Mouse (Mus musculus) naive thymus-derived CD4-positive, alpha-beta T cell, adult 2 months (primary cell): Measurements from ENCODE around the gene Ttll1.
"Not testable (repeated sequence)": the region's sequence is repeated elsewhere in the genome, so short reads cannot be mapped to it uniquely, and the experiment has no call there.

Experiments used
- DNase-seq: peaks from one replicate; pipeline ENCODE4 v3.0.0-alpha.2; 2011; ENCODE audit warnings: low read depth

Gene Ttll1

GRCm38 (mm10) chr15:83523638-83524332 lies 13.1 kb upstream of the Ttll1 start:
- DNase-seq = no peak

GRCm38 (mm10) chr15:83523196-83523595 lies 12.5 kb upstream of the Ttll1 start:
- DNase-seq = no peak

- DNase-seq = no peak
These were observed 10.2 kb upstream of the Ttll1 start for GRCm38 (mm10) chr15:83520861-83521382.

GRCm38 (mm10) chr15:83518215-83519048 lies 7.7 kb upstream of the Ttll1 start:
- DNase-seq = peak; percentile 83

GRCm38 (mm10) chr15:83515018-83515417 lies 4.3 kb upstream of the Ttll1 start:
- DNase-seq = no peak

- no peak for DNase-seq
These were observed 2.0 kb upstream of the Ttll1 start for GRCm38 (mm10) chr15:83512489-83513281.

GRCm38 (mm10) chr15:83509950-83510804 lies 516 bp downstream of the Ttll1 start:
- peak; percentile 28 for DNase-seq

GRCm38 (mm10) chr15:83501483-83501882 lies 9.2 kb downstream of the Ttll1 start:
- DNase-seq = not testable (repeated sequence)

- DNase-seq = peak; percentile 74
These were observed 10.3 kb downstream of the Ttll1 start for GRCm38 (mm10) chr15:83500352-83500751.

- DNase-seq = no peak
These were observed 11.4 kb downstream of the Ttll1 start for GRCm38 (mm10) chr15:83499211-83499755.

- DNase-seq = peak; percentile 28
These were observed 13.4 kb downstream of the Ttll1 start for GRCm38 (mm10) chr15:83497299-83497698.

GRCm38 (mm10) chr15:83495787-83496367 lies 14.8 kb downstream of the Ttll1 start:
- no peak for DNase-seq

GRCm38 (mm10) chr15:83495195-83495594 lies 15.5 kb downstream of the Ttll1 start:
- DNase-seq = no peak

- no peak for DNase-seq
These were observed 16.1 kb downstream of the Ttll1 start for GRCm38 (mm10) chr15:83494572-83494920.

- no peak for DNase-seq
These were observed 16.7 kb downstream of the Ttll1 start for GRCm38 (mm10) chr15:83493856-83494571.

- no peak for DNase-seq
These were observed 18.8 kb downstream of the Ttll1 start for GRCm38 (mm10) chr15:83491891-83492290.

- no peak for DNase-seq
These were observed 21.2 kb downstream of the Ttll1 start for GRCm38 (mm10) chr15:83489471-83489870.

- DNase-seq = no peak
These were observed 23.1 kb downstream of the Ttll1 start for GRCm38 (mm10) chr15:83487477-83488115.

- DNase-seq = no peak
These were observed 26.4 kb downstream of the Ttll1 start for GRCm38 (mm10) chr15:83484311-83484710.
